Mouse (Mus musculus): ENCODE data around the gene Gstp1. TPM values are rescaled to one million over a fixed set of nuclear protein-coding genes. Genes with fewer than 3 reads are reported as not detected.
A peak's percentile ranks its signal among the peaks of the same experiment; 100 is the strongest.

Gstp1 gene
- polyA plus RNA-seq (2016; fragmentation: Nextera tagmentation; extraction: Ambion mirVana), result 402 and 470 TPM in 2 replicates

GRCm38 (mm10) chr19:4037788-4038232 is at the start of gene Gstp1:
Gstp1 (minus strand) TSS chr19:4037985.
- peaks cover 25% of the 10 kb centered on the region for H3K4me1 ChIP-seq
- no peaks in the 10 kb centered on the region for H3K9me3 ChIP-seq
- peak; percentile 96 for DNase-seq (ENCODE audit: low spot score)
- WGBS, result 0% methylated on average over 26 of the region's 26 CpGs
- peak within 1 kb of the TSS; percentile 87 for H3K4me3 ChIP-seq
- no peaks in the 10 kb centered on the region for H3K27me3 ChIP-seq (ENCODE audit: insufficient read depth, poor library complexity, severe bottlenecking)
- peak within 1 kb of the TSS; percentile 95 for H3K27ac ChIP-seq
- peaks cover 11% of the 10 kb centered on the region; the same call in 1 of the 2 replicates for H3K36me3 ChIP-seq

DNA sequence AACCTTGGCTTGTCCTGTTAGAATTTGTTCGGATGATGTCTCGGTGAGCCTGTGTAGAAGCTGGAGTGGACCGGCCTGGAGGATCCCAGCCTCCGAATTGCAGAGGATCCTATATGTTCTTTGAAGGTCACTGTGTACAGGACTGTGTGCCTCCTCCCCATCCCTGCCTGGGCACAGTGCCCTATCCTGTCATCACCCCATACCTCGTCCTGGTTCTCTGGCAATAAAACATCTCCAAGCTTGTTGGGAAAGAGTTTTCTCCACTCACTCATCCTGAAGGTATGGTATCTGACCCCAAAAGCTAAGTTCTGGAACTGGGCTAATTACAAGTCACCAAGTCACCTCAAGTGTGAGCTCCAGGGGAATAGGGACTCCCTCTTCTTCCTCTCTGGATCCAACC is 49.3 kb upstream of the Gstp1 start:
- peaks cover 48% of the 10 kb centered on the region for H3K27me3 ChIP-seq (ENCODE audit: insufficient read depth, poor library complexity, severe bottlenecking)
- no peaks in the 10 kb centered on the region for H3K4me1 ChIP-seq
- DNase-seq (ENCODE audit: low spot score), result peak; percentile 43
- H3K36me3 ChIP-seq, result no peaks in the 10 kb centered on the region
- H3K27ac ChIP-seq, result no peak overlapping the region
- 89% methylated on average over 5 of the region's 5 CpGs for WGBS
- H3K4me3 ChIP-seq, result no peak overlapping the region
- no peaks in the 10 kb centered on the region for H3K9me3 ChIP-seq

- 81% methylated on average over 15 of the region's 15 CpGs for WGBS
- Histone ChIP-seq H3K36me3 (no peaks in the 10 kb centered on the region), H3K9me3 (no peaks in the 10 kb centered on the region), H3K4me1 (no peaks in the 10 kb centered on the region), H3K4me3 (no peak overlapping the region), H3K27me3 (ENCODE audit: insufficient read depth, poor library complexity, severe bottlenecking) (peaks cover 52% of the 10 kb centered on the region), H3K27ac (no peak overlapping the region)
- DNase-seq (ENCODE audit: low spot score), result peak; percentile 69
These were observed 48.4 kb upstream of the Gstp1 start for GRCm38 (mm10) chr19:4086156-4086555.

DNA sequence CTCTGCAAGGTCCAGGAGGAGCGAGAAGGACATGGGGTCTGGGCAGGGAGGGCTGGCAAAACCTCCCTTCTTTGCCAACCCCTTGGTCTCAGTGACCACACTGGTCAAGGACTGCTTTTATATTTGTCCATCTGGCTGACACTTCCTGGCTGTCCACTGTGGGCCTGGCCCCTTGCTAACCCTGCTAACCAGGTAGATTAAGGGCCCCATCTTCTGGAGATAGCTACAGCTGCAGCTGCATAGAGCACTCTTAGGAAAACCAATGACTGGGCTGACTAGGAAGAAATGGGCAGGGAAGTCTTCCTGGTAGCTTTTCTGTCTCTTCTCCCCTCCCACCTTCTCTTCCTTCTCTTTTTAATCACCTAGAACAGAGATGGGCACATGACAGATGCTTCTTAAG is 47.2 kb upstream of the Gstp1 start:
- Histone ChIP-seq H3K4me1 (no peaks in the 10 kb centered on the region), H3K36me3 (no peaks in the 10 kb centered on the region), H3K27ac (no peak overlapping the region), H3K9me3 (no peaks in the 10 kb centered on the region), H3K27me3 (ENCODE audit: insufficient read depth, poor library complexity, severe bottlenecking) (peaks cover 52% of the 10 kb centered on the region), H3K4me3 (no peak overlapping the region)
- peak; percentile 58 for DNase-seq (ENCODE audit: low spot score)
- WGBS, result 89% methylated on average over 1 of the region's 1 CpGs

DNA sequence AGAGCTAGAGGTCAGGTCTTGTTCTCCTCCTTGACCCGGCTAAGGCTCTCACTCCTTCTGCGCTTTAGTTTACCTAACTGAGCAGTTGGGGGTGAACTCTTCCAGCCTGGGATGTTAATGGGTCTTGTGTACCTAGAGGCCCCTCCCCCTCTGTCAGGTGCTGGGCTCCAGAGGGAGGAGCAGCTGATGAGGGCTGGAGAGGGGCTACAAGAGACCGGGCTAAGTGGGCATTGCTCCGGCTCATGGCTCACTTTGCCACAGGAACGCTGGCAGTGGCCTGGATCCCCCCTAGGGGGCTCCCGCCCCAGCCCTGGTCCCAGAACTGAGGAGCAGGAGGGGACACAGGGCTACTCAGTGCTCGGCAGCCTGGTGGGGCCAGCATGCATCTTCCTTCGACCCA is 46.0 kb upstream of the Gstp1 start:
- peaks cover 49% of the 10 kb centered on the region for H3K27me3 ChIP-seq (ENCODE audit: insufficient read depth, poor library complexity, severe bottlenecking)
- no peak overlapping the region for H3K4me3 ChIP-seq
- DNase-seq (ENCODE audit: low spot score), result no peak
- no peak overlapping the region for H3K27ac ChIP-seq
- H3K4me1 ChIP-seq, result no peaks in the 10 kb centered on the region
- H3K9me3 ChIP-seq, result no peaks in the 10 kb centered on the region
- H3K36me3 ChIP-seq, result no peaks in the 10 kb centered on the region
- WGBS, result 25% methylated on average over 8 of the region's 8 CpGs

- DNase-seq (ENCODE audit: low spot score), result no peak
- no peaks in the 10 kb centered on the region for H3K9me3 ChIP-seq
- H3K4me1 ChIP-seq, result no peaks in the 10 kb centered on the region
- WGBS, result 70% methylated on average over 7 of the region's 7 CpGs
- no peak overlapping the region for H3K4me3 ChIP-seq
- no peak overlapping the region for H3K27ac ChIP-seq
- H3K27me3 ChIP-seq (ENCODE audit: insufficient read depth, poor library complexity, severe bottlenecking), result peaks cover 46% of the 10 kb centered on the region
- no peaks in the 10 kb centered on the region for H3K36me3 ChIP-seq
These were observed 45.5 kb upstream of the Gstp1 start for GRCm38 (mm10) chr19:4083316-4083715.

- 77% methylated on average over 11 of the region's 11 CpGs for WGBS
- no peaks in the 10 kb centered on the region for H3K9me3 ChIP-seq
- H3K4me1 ChIP-seq, result no peaks in the 10 kb centered on the region
- H3K36me3 ChIP-seq, result no peaks in the 10 kb centered on the region
- DNase-seq (ENCODE audit: low spot score), result no peak
- no peak overlapping the region for H3K4me3 ChIP-seq
- H3K27me3 ChIP-seq (ENCODE audit: insufficient read depth, poor library complexity, severe bottlenecking), result peaks cover 46% of the 10 kb centered on the region
- H3K27ac ChIP-seq, result no peak overlapping the region
These were observed 44.6 kb upstream of the Gstp1 start for GRCm38 (mm10) chr19:4082219-4082965.

- Histone ChIP-seq H3K36me3 (no peaks in the 10 kb centered on the region), H3K27me3 (ENCODE audit: insufficient read depth, poor library complexity, severe bottlenecking) (peaks cover 40% of the 10 kb centered on the region), H3K4me1 (no peaks in the 10 kb centered on the region), H3K27ac (no peak within 1 kb of the TSS), H3K9me3 (no peaks in the 10 kb centered on the region), H3K4me3 (no peak within 1 kb of the TSS)
- WGBS, result 73% methylated on average over 3 of the region's 3 CpGs
- DNase-seq (ENCODE audit: low spot score), result no peak
These were observed 43.6 kb upstream of the Gstp1 start, which contains the start of gene Cabp2 for GRCm38 (mm10) chr19:4081394-4081793. Cabp2 (plus strand) TSS chr19:4081578.

GRCm38 (mm10) chr19:4080511-4081009 is 42.8 kb upstream of the Gstp1 start:
- 58% methylated on average over 8 of the region's 8 CpGs for WGBS
- Histone ChIP-seq H3K4me3 (no peak overlapping the region), H3K9me3 (no peaks in the 10 kb centered on the region), H3K27ac (no peak overlapping the region), H3K4me1 (no peaks in the 10 kb centered on the region), H3K27me3 (ENCODE audit: insufficient read depth, poor library complexity, severe bottlenecking) (peaks cover 34% of the 10 kb centered on the region), H3K36me3 (no peaks in the 10 kb centered on the region)
- no peak for DNase-seq (ENCODE audit: low spot score)

DNA sequence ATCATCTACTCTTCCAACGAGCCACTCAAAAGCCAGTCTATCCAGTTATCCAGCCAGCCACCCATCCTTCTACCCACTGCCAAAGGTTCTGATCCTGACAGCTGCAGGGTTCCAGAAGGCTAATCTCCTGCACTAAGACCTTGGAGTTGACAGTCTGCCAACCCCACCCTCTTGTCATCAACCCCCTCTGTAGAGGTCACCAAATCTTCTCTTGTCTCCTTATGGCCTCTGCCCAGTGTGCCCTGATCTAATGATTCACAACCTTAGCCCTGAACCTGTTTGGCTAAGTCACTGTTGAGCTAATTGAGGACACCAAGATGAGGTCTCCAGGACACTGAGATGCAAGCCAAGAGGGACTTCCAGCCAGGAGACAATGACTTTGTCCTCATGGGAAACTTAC is 41.8 kb upstream of the Gstp1 start:
- Histone ChIP-seq H3K27ac (no peak overlapping the region), H3K4me3 (no peak overlapping the region), H3K9me3 (no peaks in the 10 kb centered on the region), H3K36me3 (no peaks in the 10 kb centered on the region), H3K4me1 (no peaks in the 10 kb centered on the region), H3K27me3 (ENCODE audit: insufficient read depth, poor library complexity, severe bottlenecking) (peaks cover 32% of the 10 kb centered on the region)
- no peak for DNase-seq (ENCODE audit: low spot score)
- 65% methylated on average over 1 of the region's 1 CpGs for WGBS

GRCm38 (mm10) chr19:4075531-4075930 is 37.7 kb upstream of the Gstp1 start:
- 78% methylated on average over 1 of the region's 1 CpGs for WGBS
- no peaks in the 10 kb centered on the region for H3K4me1 ChIP-seq

GRCm38 (mm10) chr19:4072706-4073424 is 35.1 kb upstream of the Gstp1 start:
- 82% methylated on average over 6 of the region's 6 CpGs for WGBS
- H3K4me3 ChIP-seq, result no peak overlapping the region
- peak; percentile 63 for DNase-seq (ENCODE audit: low spot score)
- no peaks in the 10 kb centered on the region for H3K9me3 ChIP-seq
- no peaks in the 10 kb centered on the region for H3K36me3 ChIP-seq
- H3K27ac ChIP-seq, result no peak overlapping the region
- no peaks in the 10 kb centered on the region for H3K4me1 ChIP-seq
- H3K27me3 ChIP-seq (ENCODE audit: insufficient read depth, poor library complexity, severe bottlenecking), result no peaks in the 10 kb centered on the region

More at GRCm38 (mm10) chr19:4075531-4075930, 37.7 kb upstream of the Gstp1 start:
- no peak overlapping the region for H3K4me3 ChIP-seq
- no peak for DNase-seq (ENCODE audit: low spot score)
- H3K9me3 ChIP-seq, result no peaks in the 10 kb centered on the region
- peaks cover 4% of the 10 kb centered on the region; the same call in 1 of the 2 replicates for H3K27me3 ChIP-seq (ENCODE audit: insufficient read depth, poor library complexity, severe bottlenecking)
- H3K27ac ChIP-seq, result no peak overlapping the region
- H3K36me3 ChIP-seq, result no peaks in the 10 kb centered on the region

- no peaks in the 10 kb centered on the region for H3K9me3 ChIP-seq
- WGBS, result 89% methylated on average over 6 of the region's 6 CpGs
These were observed 33.6 kb upstream of the Gstp1 start for GRCm38 (mm10) chr19:4071406-4071805.

More at GRCm38 (mm10) chr19:4071406-4071805, 33.6 kb upstream of the Gstp1 start:
- no peaks in the 10 kb centered on the region for H3K27me3 ChIP-seq (ENCODE audit: insufficient read depth, poor library complexity, severe bottlenecking)
- H3K4me1 ChIP-seq, result no peaks in the 10 kb centered on the region
- no peak overlapping the region for H3K27ac ChIP-seq
- no peaks in the 10 kb centered on the region for H3K36me3 ChIP-seq
- H3K4me3 ChIP-seq, result no peak overlapping the region
- DNase-seq (ENCODE audit: low spot score), result peak; percentile 58

All from heart, embryonic 10.5 days (tissue).